Comparison of ENCODE assay signal across 10 mouse cellular contexts in the genomic region with DNA sequence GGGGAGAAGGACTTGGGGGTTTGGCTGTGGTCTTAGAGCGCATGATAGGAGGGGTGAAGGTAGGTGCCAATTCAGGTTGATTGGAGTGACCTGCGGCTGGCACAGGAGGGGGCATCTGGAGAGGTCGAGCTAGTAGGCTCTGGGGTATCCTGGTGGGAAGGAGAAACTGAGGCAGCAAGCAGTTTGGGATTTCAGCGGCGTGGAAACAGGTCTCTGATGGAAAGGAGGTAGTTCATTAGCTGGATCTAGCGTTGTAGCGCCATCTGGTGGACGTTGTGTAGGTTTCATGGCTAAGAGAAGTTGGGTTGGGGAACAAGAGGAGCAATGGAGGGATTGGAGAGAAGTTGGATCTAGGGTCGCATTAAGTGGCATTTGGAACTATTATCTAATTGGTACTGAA. TPM values are rescaled to one million over a fixed set of nuclear protein-coding genes. Genes with fewer than 3 reads are reported as not detected.
DNase-seq lines count a peak whose midpoint lies in the region; ATAC-seq and TF ChIP-seq lines count a peak whose summit lies in the region.
"Had no signal": no experiment of that assay in that cellular context is flagged by ENCODE, and none has a peak within 500 bp of the region (broad histone marks: within the 10 kb centered on the region; RNA-seq: fewer than 3 reads in every experiment).

No protein-coding gene starts in this region.

- H3K9ac ChIP-seq in embryonic facial prominence, embryonic 11.5 days (replicated peaks; ENCODE audit: low read length) = no peak overlapping the region
- H3K9ac ChIP-seq: midbrain, embryonic 12.5 days had no signal

- intact Hi-C loops in gastrocnemius, adult 2 months (cut with DNase I) = loop anchor here (2.0 kb wide), 2 partner anchors 43 to 235 kb away; a partner anchor contains a TSS

- H3K36me3 ChIP-seq in embryonic facial prominence, embryonic 11.5 days (replicated peaks; ENCODE audit: control insufficient read depth, insufficient read depth, low read depth, low read length) = no peaks in the 10 kb centered on the region

- TF ChIP-seq CTCF in gastrocnemius, adult 2 months (IDR thresholded peaks at IDR 0.05) = peak; percentile 75

- 85% methylated on average over 9 of the region's 9 CpGs for WGBS in embryonic facial prominence, embryonic 11.5 days

- H3K4me3 ChIP-seq in gastrocnemius, adult 2 months = no peak overlapping the region
- H3K4me3 ChIP-seq in embryonic facial prominence, embryonic 11.5 days (ENCODE audit: low read depth, low read length) = no peak overlapping the region
- H3K4me3 ChIP-seq: midbrain, embryonic 12.5 days had no signal

- no peak overlapping the region for H3K27ac ChIP-seq in gastrocnemius, adult 2 months
- H3K27ac ChIP-seq in embryonic facial prominence, embryonic 11.5 days (replicated peaks; ENCODE audit: low read depth, low read length) = no peak overlapping the region
- H3K27ac ChIP-seq: midbrain, embryonic 12.5 days had no signal

- no peaks in the 10 kb centered on the region for H3K9me3 ChIP-seq in embryonic facial prominence, embryonic 11.5 days (replicated peaks; ENCODE audit: control insufficient read depth, low read length)
- H3K9me3 ChIP-seq: midbrain, embryonic 12.5 days had no signal

- no peaks in the 10 kb centered on the region for H3K27me3 ChIP-seq in embryonic facial prominence, embryonic 11.5 days (ENCODE audit: control insufficient read depth, insufficient read depth, low read length)
- H3K27me3 ChIP-seq: midbrain, embryonic 12.5 days had no signal

- no peak for ATAC-seq in embryonic facial prominence, embryonic 11.5 days (replicated peaks; ENCODE audit: insufficient number of reproducible peaks, low FRiP score, low TSS enrichment, low read depth)
- ATAC-seq in megakaryocyte progenitor cell, adult 5-6 weeks (replicated peaks; ENCODE audit: poor library complexity) = peak; percentile 53; the same call in 1 of the 2 replicates

- peak; percentile 65 for DNase-seq in gastrocnemius, adult 2 months
- DNase-seq in gastrocnemius, postnatal 25 days = no peak
- DNase-seq in lung, adult 18-20 months = peak; percentile 42 to 50
- DNase-seq in lung, postnatal 25 days (ENCODE audit: low spot score) = no peak
- DNase-seq in NIH3T3 (ENCODE audit: low read depth) = peak; percentile 78
- peak; percentile 65 for DNase-seq in embryonic facial prominence, embryonic 11.5 days (ENCODE audit: low spot score)
- no peak for DNase-seq in ovary, postnatal 36 days (ENCODE audit: low spot score)

- H3K4me2 ChIP-seq in embryonic facial prominence, embryonic 11.5 days (ENCODE audit: low read depth, low read length) = no peak overlapping the region
- H3K4me2 ChIP-seq: midbrain, embryonic 12.5 days had no signal

- H3K4me1 ChIP-seq in embryonic facial prominence, embryonic 11.5 days (ENCODE audit: control insufficient read depth, insufficient read depth, low read length) = no peaks in the 10 kb centered on the region

RNA-seq across cellular contexts. Expression of a gene that starts 7.3 kb away (rescaled TPM):
- total RNA-seq in gastrocnemius, adult 2 months (2021) = not detected
- total RNA-seq in gastrocnemius, postnatal 25 days (2021) = not detected
- not detected in 2 replicates for polyA plus RNA-seq in embryonic facial prominence, embryonic 11.5 days (2014; fragmentation: Nextera tagmentation; extraction: Ambion mirVana)
- total RNA-seq in megakaryocyte progenitor cell, adult 5-6 weeks (2015) = not detected in 2 replicates
- not detected in 2 replicates for total RNA-seq in megakaryocyte progenitor cell, adult 5-6 weeks (2017)
- total RNA-seq: hematopoietic stem cell, adult 5-6 weeks had no signal
- polyA plus RNA-seq: midbrain, embryonic 12.5 days had no signal

RNA-seq across cellular contexts. Expression of a gene that starts 21.3 kb away (rescaled TPM):
- total RNA-seq in gastrocnemius, adult 2 months (2021) = 1 to 10 TPM; 5.2 to 6.1 TPM
- total RNA-seq in gastrocnemius, postnatal 25 days (2021) = 1 to 10 TPM; 5.6 to 8.7 TPM
- 18.2 and 19.1 TPM in 2 replicates for polyA plus RNA-seq in embryonic facial prominence, embryonic 11.5 days (2014; fragmentation: Nextera tagmentation; extraction: Ambion mirVana)
- 42.2 and 49.9 TPM in 2 replicates for total RNA-seq in megakaryocyte progenitor cell, adult 5-6 weeks (2015)
- 53.6 and 58.1 TPM in 2 replicates for total RNA-seq in megakaryocyte progenitor cell, adult 5-6 weeks (2017)

RNA-seq across cellular contexts. Expression of a gene that starts 27.5 kb away (rescaled TPM):
- total RNA-seq in gastrocnemius, adult 2 months (2021) = not detected
- total RNA-seq in gastrocnemius, postnatal 25 days (2021) = not detected
- polyA plus RNA-seq in embryonic facial prominence, embryonic 11.5 days (2014; fragmentation: Nextera tagmentation; extraction: Ambion mirVana) = not detected in 2 replicates
- not detected in 2 replicates for total RNA-seq in megakaryocyte progenitor cell, adult 5-6 weeks (2015)
- not detected in 2 replicates for total RNA-seq in megakaryocyte progenitor cell, adult 5-6 weeks (2017)
- total RNA-seq: hematopoietic stem cell, adult 5-6 weeks had no signal
- polyA plus RNA-seq: midbrain, embryonic 12.5 days had no signal

Comparison
In these comparisons a context has a peak if more than half of its experiments do, and no peak if none do; other contexts are left out.
1. DNase-seq: peak in gastrocnemius, adult 2 months (single experiment), lung, adult 18-20 months (2 of 2), NIH3T3 (single experiment) and embryonic facial prominence, embryonic 11.5 days (single experiment); none in gastrocnemius, postnatal 25 days (single experiment), lung, postnatal 25 days (single experiment) and ovary, postnatal 36 days (single experiment).
2. RNA of a gene that starts 21.3 kb away (total RNA-seq): 42.2 to 58.1 TPM in megakaryocyte progenitor cell, adult 5-6 weeks; 5.6 to 8.7 TPM in gastrocnemius, postnatal 25 days and 5.2 to 6.1 TPM in gastrocnemius, adult 2 months; every median in the first group is over 4 times any median in the second.